Mouse (Mus musculus) stomach, postnatal 0 days (tissue): ENCODE measurements around the gene Cxcr1.

Source experiments
- CTCF ChIP-seq: IDR thresholded peaks from 2 replicates; pipeline ENCODE4 v1.5.1; 2016; ENCODE audit warnings: antibody characterized with exemption, low read depth, mild to moderate bottlenecking, moderate library complexity
- EP300 ChIP-seq: optimal IDR thresholded peaks from 2 replicates; pipeline ENCODE3; 2016; ENCODE audit warnings: antibody characterized with exemption

DNA sequence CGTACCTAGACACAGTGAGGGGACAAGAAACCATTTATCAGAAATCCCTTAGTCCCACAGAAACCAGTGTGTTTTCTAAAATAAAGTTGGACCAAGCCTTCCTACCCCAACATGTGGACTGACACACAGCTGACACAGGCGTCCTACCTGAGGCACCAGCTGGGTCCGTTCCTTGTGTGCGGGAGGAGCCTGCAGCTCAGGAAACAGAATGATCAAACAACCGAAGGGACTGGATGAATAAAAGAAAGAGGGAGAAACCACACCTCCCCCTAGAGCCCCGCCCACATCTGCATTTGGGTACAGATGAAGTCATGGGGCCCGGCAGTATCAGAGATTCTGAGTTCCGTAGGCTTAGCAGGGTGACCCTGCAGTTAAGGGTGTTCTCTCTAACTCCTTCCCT is at the start of gene Cxcr1:
- no peak for TF ChIP-seq CTCF
- TF ChIP-seq EP300, result no peak
